Mouse (Mus musculus) gonadal fat pad, adult 2 months (tissue): ENCODE data around the gene Zfp879. TPM values are rescaled to one million over a fixed set of nuclear protein-coding genes. Genes with fewer than 3 reads are reported as not detected.

ENCODE experiments used
- polyA plus RNA-seq: library from polyadenylated mRNA; depleted of rRNA; stranded (reverse); fragments of >200 nt; gene quantifications from 2 replicates; pipeline ENCODE4 v1.2.3, GENCODE M21; 2012; rRNA removed

Zfp879 gene
- polyA plus RNA-seq, 1 experiment: 0.47 TPM

Other genes with a start within 250 kb of the Zfp879 start
- gene Adamts2, start 239.5 kb downstream of the Zfp879 start, polyA plus RNA-seq: 44.4 and 52.1 TPM in 2 replicates
- gene Zfp354c, start 13.8 kb downstream of the Zfp879 start, polyA plus RNA-seq: 1.4 and 1.5 TPM in 2 replicates
- gene Grm6, start 9.1 kb upstream of the Zfp879 start, polyA plus RNA-seq: 0.05 and 0.06 TPM in 2 replicates
- gene Zfp454, start 46.1 kb upstream of the Zfp879 start, polyA plus RNA-seq: 0.69 and 1.0 TPM in 2 replicates
- 2.3 and 2.6 TPM in 2 replicates for gene Zfp2, start 74.6 kb upstream of the Zfp879 start, polyA plus RNA-seq
- gene Zfp354b, start 90.1 kb upstream of the Zfp879 start, polyA plus RNA-seq: 0.49 and 0.58 TPM in 2 replicates
- 0.16 and 0.22 TPM in 2 replicates for gene 4933414I15Rik, start 102.2 kb upstream of the Zfp879 start, polyA plus RNA-seq
- not detected in 2 replicates for gene Prop1, start 112.2 kb upstream of the Zfp879 start, polyA plus RNA-seq
- gene Olfr1378, start 125.0 kb upstream of the Zfp879 start, polyA plus RNA-seq: not detected in 2 replicates
- gene Olfr1377, start 140.4 kb upstream of the Zfp879 start, polyA plus RNA-seq: not detected in 2 replicates
- not detected in 2 replicates for gene Olfr51, start 162.0 kb upstream of the Zfp879 start, polyA plus RNA-seq
- gene Olfr54, start 172.7 kb upstream of the Zfp879 start, polyA plus RNA-seq: not detected in 2 replicates
- gene Olfr1375, start 206.6 kb upstream of the Zfp879 start, polyA plus RNA-seq: not detected in 2 replicates
- gene Zfp354a, start 217.7 kb upstream of the Zfp879 start, polyA plus RNA-seq: 2.3 and 3.0 TPM in 2 replicates